Mouse (Mus musculus) intestine, embryonic 15.5 days (tissue): ENCODE results near the gene Hip1r. TPM values are rescaled to one million over a fixed set of nuclear protein-coding genes. Genes with fewer than 3 reads are reported as not detected.
A peak's percentile ranks its signal among the peaks of the same experiment; 100 is the strongest.

ENCODE experiments used
- ATAC-seq: fragments of 200-750 bp; cut with Nextera tagmentation; 2 replicates; pipeline ENCODE4 v1.8.0; 2017; ENCODE audit warnings: moderate TSS enrichment, moderate library complexity
- H3K27ac ChIP-seq: fragments of 300-500 bp; sonication (generic); 2 replicates; pipeline ENCODE4 v1.5.1; 2015; ENCODE audit warnings: mild to moderate bottlenecking, inconsistent platforms
- H3K27me3 ChIP-seq: fragments of 300-500 bp; sonication (generic); replicated peaks from 2 replicates; pipeline ENCODE4 v1.6.1; 2015; ENCODE audit warnings: inconsistent platforms
- H3K36me3 ChIP-seq: fragments of 300-500 bp; sonication (generic); 2 replicates; pipeline ENCODE4 v1.6.1; 2015; ENCODE audit warnings: inconsistent platforms
- H3K4me1 ChIP-seq: fragments of 300-500 bp; sonication (generic); replicated peaks from 2 replicates; pipeline ENCODE4 v1.6.1; 2015; ENCODE audit warnings: inconsistent platforms
- H3K4me2 ChIP-seq: fragments of 300-500 bp; sonication (generic); replicated peaks from 2 replicates; pipeline ENCODE4 v1.6.1; 2015; ENCODE audit warnings: mild to moderate bottlenecking, inconsistent platforms
- H3K4me3 ChIP-seq: fragments of 300-500 bp; sonication (generic); replicated peaks from 2 replicates; pipeline ENCODE4 v1.5.1; 2015; ENCODE audit warnings: inconsistent platforms
- H3K9ac ChIP-seq: fragments of 300-500 bp; sonication (generic); 2 replicates; pipeline ENCODE4 v1.6.1; 2015; ENCODE audit warnings: inconsistent platforms
- H3K9me3 ChIP-seq: fragments of 300-500 bp; sonication (generic); 2 replicates; pipeline ENCODE4 v1.6.1; 2016; ENCODE audit warnings: inconsistent platforms
- WGBS: fragments of 180-500 bp; shearing (Covaris S2); methylation state at CpG from one replicate; pipeline ENCODE4 v1.1.7; 2015; 5-methylcytosine and 5-hydroxymethylcytosine counted together
- polyA plus RNA-seq: library from polyadenylated mRNA; unstranded; fragments of >200 nt; fragmentation: Nextera tagmentation; extraction: Ambion mirVana; gene quantifications from 2 replicates; pipeline ENCODE4 v1.2.1, GENCODE M21; 2015

The Hip1r gene
- polyA plus RNA-seq, 1 experiment from 2014 or later, result 26.0 TPM

- Histone ChIP-seq H3K4me2 (no peak overlapping the region), H3K4me1 (peaks cover 36% of the 10 kb centered on the region), H3K9me3 (no peaks in the 10 kb centered on the region), H3K4me3 (no peak overlapping the region), H3K27me3 (no peaks in the 10 kb centered on the region), H3K9ac (no peak overlapping the region), H3K36me3 (no peaks in the 10 kb centered on the region), H3K27ac (no peak overlapping the region)
- WGBS, result 76% methylated on average over 6 of the region's 6 CpGs
- ATAC-seq, result no peak
Measured at GRCm38 (mm10) chr5:124024677-124025076, 51.2 kb downstream of the Hip1r start.

GRCm38 (mm10) chr5:124025146-124025545, 51.7 kb downstream of the Hip1r start:
- no peaks in the 10 kb centered on the region for H3K36me3 ChIP-seq
- peaks cover 36% of the 10 kb centered on the region for H3K4me1 ChIP-seq
- 74% methylated on average over 9 of the region's 9 CpGs for WGBS
- no peaks in the 10 kb centered on the region for H3K9me3 ChIP-seq
- no peak overlapping the region for H3K9ac ChIP-seq
- no peak for ATAC-seq
- H3K27ac ChIP-seq, result no peak overlapping the region
- H3K4me3 ChIP-seq, result no peak overlapping the region
- no peak overlapping the region for H3K4me2 ChIP-seq
- H3K27me3 ChIP-seq, result no peaks in the 10 kb centered on the region

GRCm38 (mm10) chr5:124025587-124026441, 52.4 kb downstream of the Hip1r start:
- WGBS, result 89% methylated on average over 15 of the region's 15 CpGs
- Histone ChIP-seq H3K4me2 (no peak overlapping the region), H3K9ac (no peak overlapping the region), H3K9me3 (no peaks in the 10 kb centered on the region), H3K4me3 (no peak overlapping the region), H3K27ac (0 out of 2 replicates have a peak overlapping the region, but pooled peaks have one; percentile 23), H3K4me1 (peaks cover 42% of the 10 kb centered on the region), H3K27me3 (no peaks in the 10 kb centered on the region), H3K36me3 (no peaks in the 10 kb centered on the region)
- no peak for ATAC-seq

GRCm38 (mm10) chr5:124026568-124026967, 53.1 kb downstream of the Hip1r start:
- no peaks in the 10 kb centered on the region for H3K9me3 ChIP-seq
- 89% methylated on average over 5 of the region's 5 CpGs for WGBS
- ATAC-seq, result no peak
- no peak overlapping the region for H3K9ac ChIP-seq
- 0 out of 2 replicates have a peak overlapping the region, but pooled peaks have one; percentile 23 for H3K27ac ChIP-seq
- H3K27me3 ChIP-seq, result no peaks in the 10 kb centered on the region
- peaks cover 46% of the 10 kb centered on the region for H3K4me1 ChIP-seq
- no peak overlapping the region for H3K4me2 ChIP-seq
- H3K36me3 ChIP-seq, result no peaks in the 10 kb centered on the region
- no peak overlapping the region for H3K4me3 ChIP-seq

GRCm38 (mm10) chr5:124027702-124028470, 54.5 kb downstream of the Hip1r start:
- Histone ChIP-seq H3K4me2 (no peak overlapping the region), H3K4me3 (no peak overlapping the region), H3K9ac (no peak overlapping the region), H3K27me3 (no peaks in the 10 kb centered on the region), H3K9me3 (no peaks in the 10 kb centered on the region), H3K36me3 (no peaks in the 10 kb centered on the region), H3K4me1 (peaks cover 46% of the 10 kb centered on the region), H3K27ac (no peak overlapping the region)
- WGBS, result 65% methylated on average over 19 of the region's 19 CpGs
- ATAC-seq, result no peak

GRCm38 (mm10) chr5:124028680-124029079, 55.3 kb downstream of the Hip1r start:
- no peak overlapping the region for H3K27ac ChIP-seq
- H3K4me1 ChIP-seq, result peaks cover 46% of the 10 kb centered on the region
- 73% methylated on average over 7 of the region's 7 CpGs for WGBS
- H3K9ac ChIP-seq, result no peak overlapping the region
- no peaks in the 10 kb centered on the region for H3K36me3 ChIP-seq
- no peaks in the 10 kb centered on the region for H3K27me3 ChIP-seq
- H3K4me3 ChIP-seq, result no peak overlapping the region
- H3K4me2 ChIP-seq, result no peak overlapping the region
- no peak for ATAC-seq
- H3K9me3 ChIP-seq, result no peaks in the 10 kb centered on the region

GRCm38 (mm10) chr5:124029220-124030035, 56.0 kb downstream of the Hip1r start:
- no peaks in the 10 kb centered on the region for H3K36me3 ChIP-seq
- no peak for ATAC-seq
- no peak overlapping the region for H3K27ac ChIP-seq
- H3K9ac ChIP-seq, result peak overlapping the region; percentile 17; the same call in 1 of the 2 replicates
- no peaks in the 10 kb centered on the region for H3K27me3 ChIP-seq
- no peak overlapping the region for H3K4me3 ChIP-seq
- peaks cover 46% of the 10 kb centered on the region for H3K4me1 ChIP-seq
- no peaks in the 10 kb centered on the region for H3K9me3 ChIP-seq
- 0 out of 2 replicates have a peak overlapping the region, but pooled peaks have one; percentile 78 for H3K4me2 ChIP-seq
- WGBS, result 78% methylated on average over 19 of the region's 19 CpGs

- Histone ChIP-seq H3K27ac (peak overlapping the region; percentile 89; the same call in 1 of the 2 replicates), H3K4me3 (peak overlapping the region; percentile 85), H3K9ac (peak overlapping the region; percentile 93), H3K27me3 (no peaks in the 10 kb centered on the region), H3K4me2 (peak overlapping the region; percentile 78), H3K4me1 (peaks cover 43% of the 10 kb centered on the region), H3K9me3 (no peaks in the 10 kb centered on the region), H3K36me3 (no peaks in the 10 kb centered on the region)
- no peak for ATAC-seq
- WGBS, result 52% methylated on average over 12 of the region's 12 CpGs
Measured at GRCm38 (mm10) chr5:124030386-124031067, 57.1 kb downstream of the Hip1r start.

- H3K27ac ChIP-seq, result peak overlapping the region; percentile 89
- H3K4me2 ChIP-seq, result peak overlapping the region; percentile 78
- H3K4me1 ChIP-seq, result peaks cover 38% of the 10 kb centered on the region
- no peaks in the 10 kb centered on the region for H3K9me3 ChIP-seq
- peak; percentile 56 for ATAC-seq
- H3K4me3 ChIP-seq, result peak overlapping the region; percentile 85
- WGBS, result 1% methylated on average over 26 of the region's 26 CpGs
- H3K27me3 ChIP-seq, result no peaks in the 10 kb centered on the region
- peak overlapping the region; percentile 93 for H3K9ac ChIP-seq
- H3K36me3 ChIP-seq, result no peaks in the 10 kb centered on the region
Measured at GRCm38 (mm10) chr5:124031068-124031955, 57.9 kb downstream of the Hip1r start.

- ATAC-seq, result peak; percentile 88
- H3K27ac ChIP-seq, result peak within 1 kb of the TSS; percentile 89
- peak within 1 kb of the TSS; percentile 85 for H3K4me3 ChIP-seq
- H3K36me3 ChIP-seq, result no peaks in the 10 kb centered on the region
- WGBS, result under 1% methylated on average over 52 of the region's 52 CpGs
- peak within 1 kb of the TSS; percentile 93 for H3K9ac ChIP-seq
- peak within 1 kb of the TSS; percentile 78 for H3K4me2 ChIP-seq
- H3K9me3 ChIP-seq, result no peaks in the 10 kb centered on the region
- no peaks in the 10 kb centered on the region for H3K27me3 ChIP-seq
- peaks cover 33% of the 10 kb centered on the region for H3K4me1 ChIP-seq
Measured at GRCm38 (mm10) chr5:124032001-124032508, 58.6 kb downstream of the Hip1r start, which contains the start of gene Vps37b. Vps37b (minus strand) TSS chr5:124032270.
